Mouse (Mus musculus) c-Kit-positive CD71-negative TER-119-negative erythroid progenitor cells, embryonic 14.5 days (primary cell): ENCODE measurements around the gene Kcna2.

ENCODE experiments used
- DNase-seq: peaks from one replicate; pipeline ENCODE4 v3.0.0-alpha.2; 2013; ENCODE audit warnings: low read depth

Kcna2 gene

DNA sequence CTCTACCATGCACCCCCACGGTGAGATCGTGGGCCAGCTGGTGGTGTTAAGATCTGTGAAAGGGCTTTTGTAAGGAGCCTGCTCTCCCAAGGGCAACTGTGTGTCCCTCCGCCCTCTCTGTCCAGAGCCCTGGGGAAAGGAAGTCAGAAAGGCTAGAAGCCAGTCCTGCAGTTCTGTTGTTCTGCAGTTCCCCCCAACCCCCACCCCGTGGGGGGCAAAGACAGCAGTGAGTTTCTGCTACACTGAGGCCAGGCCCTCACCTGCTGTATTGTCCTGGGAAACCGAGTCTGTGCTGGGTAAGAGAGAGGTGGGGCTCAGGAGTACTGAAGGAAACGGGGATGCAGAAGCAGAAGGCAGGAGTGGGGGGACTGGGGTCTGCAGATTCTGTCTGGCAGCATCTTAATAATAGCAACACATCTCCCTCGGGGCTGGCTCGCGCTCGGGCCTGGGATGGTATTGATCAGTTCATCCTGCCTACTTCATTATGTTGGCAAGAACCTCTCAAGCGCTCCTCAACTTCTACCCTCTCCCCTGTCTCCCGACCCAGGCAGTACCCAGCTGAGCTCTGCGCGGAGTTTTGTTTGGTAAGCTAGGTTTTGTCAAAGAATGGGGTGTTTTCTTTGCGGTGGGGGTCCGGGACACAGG lies at the start of gene Kcna2:
TSS of gene Kcna2 (plus strand) at position 336 of the 645 bp plus-strand sequence.
- DNase-seq, result no peak

DNA sequence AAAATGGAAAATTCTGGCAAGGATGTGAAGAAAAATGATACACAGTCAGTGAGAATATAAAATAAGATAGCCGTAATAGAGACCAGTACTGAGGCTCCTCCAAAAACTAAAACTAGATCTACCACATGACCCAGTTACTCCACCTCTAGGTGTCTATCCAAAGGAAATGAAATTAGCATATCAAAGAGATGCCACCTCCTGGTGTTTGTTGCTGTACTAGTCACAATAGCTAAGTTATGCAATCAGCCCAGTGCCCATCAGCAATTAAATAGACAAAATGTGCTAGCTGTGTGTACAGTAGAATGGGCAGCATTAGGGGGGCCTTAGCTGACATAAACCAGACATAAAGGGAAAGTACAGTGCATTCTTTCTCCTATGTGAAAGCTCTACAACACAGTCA lies 39.5 kb upstream of the Kcna2 start:
- no peak for DNase-seq

DNA sequence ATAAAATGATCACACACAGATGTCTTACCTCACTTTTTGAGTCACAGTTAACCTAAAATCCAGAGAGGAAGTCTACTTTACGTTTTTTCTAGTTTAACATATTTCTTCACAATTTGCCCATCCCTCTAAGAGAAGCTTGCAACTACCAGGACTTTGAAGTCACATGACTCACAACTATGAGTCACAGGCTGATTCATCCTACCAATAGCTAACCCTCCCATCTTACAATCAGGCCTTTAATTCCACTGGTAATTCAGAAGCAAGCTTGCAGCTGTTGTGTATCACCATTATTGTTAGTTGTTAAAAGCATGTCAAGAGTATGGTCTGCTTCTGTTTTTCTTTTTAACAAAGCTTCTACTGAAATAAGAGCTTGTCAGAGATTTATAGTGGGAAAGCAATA lies 38.2 kb upstream of the Kcna2 start:
- DNase-seq, result no peak

GRCm38 (mm10) chr3:107065510-107066095 lies 35.3 kb upstream of the Kcna2 start:
- DNase-seq, result no peak

GRCm38 (mm10) chr3:107066165-107066850 lies 34.6 kb upstream of the Kcna2 start:
- DNase-seq, result no peak

- DNase-seq, result no peak
These were observed 33.7 kb upstream of the Kcna2 start for GRCm38 (mm10) chr3:107067245-107067644.

DNA sequence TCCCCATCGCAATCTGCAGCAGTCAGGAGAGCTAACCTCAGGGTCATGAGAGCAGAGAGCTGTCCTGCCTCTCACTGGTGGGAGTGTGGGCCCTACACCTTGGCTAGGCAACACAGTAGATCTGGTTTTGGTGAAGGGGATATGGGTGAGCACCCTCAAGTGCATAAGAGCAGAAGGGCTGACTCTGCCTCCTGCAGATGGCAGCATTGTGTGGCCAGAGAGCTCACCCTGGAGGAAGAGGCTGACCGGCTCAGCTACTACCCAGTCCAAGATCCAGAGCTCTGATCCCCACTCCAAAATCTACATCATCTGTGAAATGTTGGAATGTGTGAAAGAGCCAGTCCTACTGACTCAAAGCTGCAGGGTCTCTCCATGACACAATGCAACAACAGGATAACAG lies 27.1 kb upstream of the Kcna2 start:
- no peak for DNase-seq

- DNase-seq, result no peak
These were observed 25.2 kb upstream of the Kcna2 start for GRCm38 (mm10) chr3:107075705-107076104.

- DNase-seq, result no peak
These were observed 24.3 kb upstream of the Kcna2 start for GRCm38 (mm10) chr3:107076658-107077057.

- no peak for DNase-seq
These were observed 23.8 kb upstream of the Kcna2 start for GRCm38 (mm10) chr3:107077101-107077500.

DNA sequence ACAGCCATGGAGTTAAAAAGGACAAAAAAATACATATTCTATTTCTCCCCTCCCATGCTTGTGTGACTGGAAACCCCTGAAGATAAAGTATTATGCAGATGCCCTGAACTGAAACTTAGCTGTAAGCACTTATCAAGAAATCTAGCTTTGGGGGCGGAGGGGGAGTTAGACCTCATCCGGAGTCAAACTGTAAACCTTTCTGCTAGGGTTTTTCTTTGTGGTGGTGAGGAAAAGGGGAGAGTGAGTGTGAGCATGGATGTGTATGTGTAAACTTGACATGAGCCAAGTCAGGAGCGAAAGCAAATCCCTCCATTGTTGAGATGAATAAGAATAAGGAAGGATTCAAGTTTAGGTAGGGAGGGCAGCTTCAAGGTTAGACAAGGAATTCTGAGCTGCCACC lies 20.1 kb upstream of the Kcna2 start:
- no peak for DNase-seq

DNA sequence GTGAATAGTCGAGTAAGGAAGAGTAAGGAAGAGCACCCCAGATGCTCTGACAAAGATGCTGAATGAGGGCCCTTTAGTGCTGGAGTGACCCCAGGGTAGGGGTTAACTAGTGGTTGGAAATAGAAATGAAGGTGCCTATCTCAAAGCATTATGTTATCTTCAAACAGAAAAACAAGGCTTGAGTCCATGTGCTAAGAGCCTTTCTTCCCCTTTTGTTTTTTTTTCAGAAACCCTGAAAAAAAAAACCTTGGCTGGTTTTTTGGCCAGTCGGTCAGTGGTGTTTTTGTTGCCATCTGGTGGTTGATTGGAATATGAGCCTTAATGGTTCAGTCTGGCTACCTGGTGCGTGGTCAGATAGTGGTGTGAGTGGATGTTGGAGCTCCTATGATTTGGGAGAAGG lies 19.7 kb upstream of the Kcna2 start:
- DNase-seq, result peak; percentile 22

GRCm38 (mm10) chr3:107084586-107084985 lies 16.4 kb upstream of the Kcna2 start:
- DNase-seq, result no peak

- no peak for DNase-seq
These were observed 13.5 kb upstream of the Kcna2 start for GRCm38 (mm10) chr3:107087410-107087809.

- DNase-seq, result no peak
These were observed 12.1 kb upstream of the Kcna2 start for GRCm38 (mm10) chr3:107088820-107089219.

- no peak for DNase-seq
These were observed 11.5 kb upstream of the Kcna2 start for GRCm38 (mm10) chr3:107089475-107089874.

DNA sequence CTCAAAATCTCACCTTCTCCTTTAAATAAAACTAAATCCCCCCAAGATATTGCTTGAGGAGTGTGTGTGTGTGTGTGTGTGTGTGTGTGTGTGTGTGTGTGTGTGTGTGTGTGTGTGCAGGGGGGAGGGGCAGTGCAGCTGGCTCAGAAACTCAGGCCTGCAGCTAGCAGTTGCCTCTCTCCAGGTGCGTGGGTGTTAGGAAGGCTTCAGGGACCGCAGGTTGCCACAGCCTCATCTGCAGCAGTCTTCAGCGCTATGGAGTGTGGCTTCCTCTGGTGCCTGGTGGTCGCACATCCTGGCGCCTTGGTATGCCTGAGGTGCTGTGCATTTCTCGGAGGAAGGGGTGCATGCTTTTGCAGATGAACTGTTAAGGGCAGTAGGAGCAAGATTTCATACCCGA lies 10.9 kb upstream of the Kcna2 start:
- no peak for DNase-seq

GRCm38 (mm10) chr3:107090403-107091150 lies 10.4 kb upstream of the Kcna2 start:
- DNase-seq, result no peak

- peak; percentile 19 for DNase-seq
These were observed 6.9 kb upstream of the Kcna2 start for GRCm38 (mm10) chr3:107094028-107094427.

DNA sequence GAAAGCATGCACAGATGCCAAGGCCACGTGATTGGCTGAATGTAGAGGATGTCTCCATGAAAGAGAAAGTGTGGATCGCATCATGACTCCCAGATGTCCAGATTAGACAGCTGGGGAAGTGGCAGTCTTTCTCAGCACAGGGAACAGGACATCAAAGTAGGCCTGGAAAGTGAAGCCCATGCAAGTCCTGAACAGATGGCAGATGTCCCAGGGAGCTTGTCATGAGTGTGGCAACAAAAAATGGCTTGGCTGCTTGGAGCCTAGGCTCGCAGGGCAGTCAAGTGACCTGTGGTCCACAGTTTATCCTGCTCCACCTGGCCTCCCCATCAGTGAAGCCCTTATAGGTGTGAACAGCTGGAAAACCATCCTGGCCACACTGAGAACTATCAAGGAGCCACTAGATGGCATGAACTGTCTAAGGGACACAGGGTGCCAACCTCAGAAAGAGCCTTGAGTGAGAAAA lies 4.6 kb upstream of the Kcna2 start:
- no peak for DNase-seq

DNA sequence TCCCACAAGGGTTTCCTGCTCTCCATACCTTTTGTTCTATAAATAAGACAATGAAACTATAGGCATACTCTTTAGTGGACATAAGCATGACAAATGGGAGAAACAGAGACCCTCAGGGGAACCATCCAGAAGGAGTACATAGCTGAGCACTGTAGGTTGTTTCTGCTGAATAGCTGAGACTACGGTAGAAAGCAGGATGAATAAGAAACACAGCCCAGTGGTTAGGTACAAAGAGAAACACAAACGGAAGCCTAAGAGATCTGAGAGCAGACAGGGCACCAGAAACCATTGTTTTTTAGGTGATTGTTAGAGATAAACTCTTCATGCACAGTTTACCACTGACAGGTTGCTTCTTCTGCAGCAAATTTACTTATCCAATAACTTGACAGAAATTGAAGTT lies 1.1 kb upstream of the Kcna2 start:
- DNase-seq, result no peak

- DNase-seq, result no peak
These were observed 475 bp downstream of the Kcna2 start for GRCm38 (mm10) chr3:107101456-107101786.
